Mouse (Mus musculus) retina, embryonic 14.5 days (tissue): Measurements from ENCODE around the gene Dlk2.

Experiments
- DNase-seq: peaks from one replicate; pipeline ENCODE4 v3.0.0-alpha.2; 2015; ENCODE audit warnings: low spot score

The Dlk2 gene

DNA sequence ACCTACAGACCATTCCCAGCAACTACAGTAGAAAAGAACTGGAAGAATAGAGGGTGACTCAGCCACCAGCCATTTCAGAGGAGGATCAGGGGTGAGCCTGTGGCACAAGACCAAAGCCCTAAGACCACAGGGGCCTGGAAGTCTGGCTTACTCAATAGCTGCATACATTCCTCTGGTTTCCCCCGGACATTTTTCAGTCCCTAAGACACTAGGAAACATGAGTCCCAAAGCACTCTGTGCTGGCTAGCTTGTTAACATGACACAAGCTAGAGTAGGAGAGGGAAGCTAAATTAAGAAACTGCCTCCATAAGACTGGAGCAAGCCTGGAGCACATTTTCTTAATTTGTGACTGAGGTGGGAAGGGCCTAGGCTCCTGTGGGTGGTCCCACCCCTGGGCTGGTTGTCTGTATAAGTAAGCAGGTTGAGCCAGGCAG lies 23.4 kb upstream of the Dlk2 start:
- DNase-seq = no peak

DNA sequence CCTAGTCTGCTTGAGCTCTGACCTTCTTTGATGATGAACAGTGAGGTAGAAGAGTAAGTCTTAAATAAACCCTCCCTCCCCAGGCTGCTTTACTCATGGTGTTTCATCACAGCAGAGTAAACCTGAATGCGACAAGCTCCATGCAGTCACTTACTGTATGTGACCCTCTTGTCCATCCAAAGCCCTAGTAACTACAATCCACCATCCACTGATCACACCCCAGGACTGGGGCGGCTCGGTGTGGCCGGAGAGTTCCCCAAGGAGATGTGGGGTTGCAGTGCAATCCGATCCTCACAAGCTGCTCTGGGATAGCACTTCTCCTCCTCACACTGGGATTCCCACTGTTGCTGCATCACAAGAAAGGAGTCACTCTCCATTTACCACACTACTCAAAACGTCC lies 22.8 kb upstream of the Dlk2 start:
- no peak for DNase-seq

DNA sequence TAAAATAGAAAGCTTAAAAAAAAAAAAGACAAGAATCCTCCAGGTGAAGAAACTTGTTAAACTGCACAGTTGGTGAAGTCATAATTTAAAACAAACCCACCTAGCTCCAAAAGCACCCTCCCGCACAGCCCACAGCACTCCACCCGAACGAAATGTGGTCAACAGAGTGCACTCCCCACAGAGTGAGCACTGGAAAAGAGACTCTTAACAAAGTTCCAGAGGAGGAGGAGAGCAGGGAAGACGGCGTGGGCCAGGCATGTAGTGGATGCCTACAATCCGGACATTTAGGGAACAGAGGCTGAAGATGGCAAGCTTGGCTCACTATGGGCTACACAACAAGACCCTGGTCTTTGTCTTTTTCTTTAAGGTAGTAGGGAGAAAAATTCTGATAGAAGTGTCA lies 22.2 kb upstream of the Dlk2 start:
- no peak for DNase-seq

DNA sequence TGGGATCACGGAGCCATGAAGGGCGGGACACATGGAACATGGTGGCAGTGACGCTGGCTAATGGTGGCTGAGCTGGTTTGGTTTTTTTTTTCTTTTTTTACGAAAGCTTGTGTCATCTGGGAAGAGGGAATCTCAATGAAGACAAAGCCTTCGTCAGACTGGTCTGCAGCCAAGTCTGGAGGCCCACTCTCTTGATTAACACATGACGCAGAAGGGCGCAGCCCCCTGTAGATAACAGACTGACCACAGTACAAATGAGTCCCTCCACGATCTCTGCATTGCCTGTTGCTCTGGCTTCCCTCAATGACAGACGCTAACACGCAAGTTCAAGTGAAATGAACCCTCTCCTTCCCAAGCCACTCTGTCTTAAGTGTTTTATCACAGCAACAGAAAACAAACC lies 21.7 kb upstream of the Dlk2 start:
- no peak for DNase-seq

DNA sequence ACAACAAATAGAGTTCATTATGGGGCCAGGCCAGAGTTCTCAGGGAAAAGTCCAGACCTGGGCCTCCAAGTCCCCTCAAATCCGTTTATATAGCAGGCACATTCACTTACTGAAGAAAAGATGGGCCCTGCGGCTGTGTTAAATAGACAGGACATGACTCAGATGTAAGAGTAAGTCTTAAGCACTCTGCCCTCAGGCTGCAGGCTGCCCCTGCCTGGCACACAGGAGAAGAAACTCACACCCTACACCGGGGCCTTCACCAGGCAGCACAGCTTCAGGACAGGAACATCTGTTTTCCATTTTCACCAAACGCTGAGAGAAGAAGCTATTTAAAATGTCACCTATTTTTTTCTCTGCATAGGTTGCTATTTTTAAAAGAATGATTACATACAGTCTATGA lies 19.6 kb upstream of the Dlk2 start:
- no peak for DNase-seq

DNA sequence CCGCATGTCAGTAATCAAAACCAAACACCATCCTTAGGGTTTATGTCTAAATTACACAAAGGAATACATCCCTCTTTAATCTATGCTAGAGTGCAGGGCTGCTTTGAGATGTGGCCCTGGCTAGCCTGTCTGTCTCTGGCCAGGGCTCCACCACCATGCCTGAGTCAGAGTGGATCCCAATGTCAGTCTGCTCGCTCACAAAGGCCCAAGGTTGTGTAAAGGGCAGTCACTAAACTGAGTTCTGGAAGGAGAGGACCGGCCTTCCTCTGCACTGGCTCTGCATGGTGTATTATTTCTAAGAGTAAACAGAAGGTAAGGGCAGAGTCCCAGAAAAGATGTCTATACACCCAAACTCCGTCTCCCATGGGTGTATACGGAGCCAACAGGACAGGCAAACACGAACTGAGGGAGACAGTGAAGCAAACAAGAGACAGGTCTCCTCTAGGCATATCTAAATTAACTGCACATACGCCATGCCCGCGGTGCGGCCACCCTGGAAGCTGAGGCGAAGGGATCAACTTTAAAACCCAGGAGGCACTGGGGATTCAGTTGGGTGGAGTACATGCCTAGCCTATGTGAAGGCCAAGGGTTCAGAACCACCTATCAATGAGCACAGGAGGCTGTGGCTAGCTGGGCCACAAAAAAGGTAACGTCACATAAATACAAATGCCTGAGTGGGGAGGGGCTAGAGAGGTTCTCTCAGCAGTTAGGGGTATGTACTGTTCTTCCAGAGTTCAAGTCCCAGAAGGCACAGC lies 19.0 kb upstream of the Dlk2 start:
- no peak for DNase-seq

DNA sequence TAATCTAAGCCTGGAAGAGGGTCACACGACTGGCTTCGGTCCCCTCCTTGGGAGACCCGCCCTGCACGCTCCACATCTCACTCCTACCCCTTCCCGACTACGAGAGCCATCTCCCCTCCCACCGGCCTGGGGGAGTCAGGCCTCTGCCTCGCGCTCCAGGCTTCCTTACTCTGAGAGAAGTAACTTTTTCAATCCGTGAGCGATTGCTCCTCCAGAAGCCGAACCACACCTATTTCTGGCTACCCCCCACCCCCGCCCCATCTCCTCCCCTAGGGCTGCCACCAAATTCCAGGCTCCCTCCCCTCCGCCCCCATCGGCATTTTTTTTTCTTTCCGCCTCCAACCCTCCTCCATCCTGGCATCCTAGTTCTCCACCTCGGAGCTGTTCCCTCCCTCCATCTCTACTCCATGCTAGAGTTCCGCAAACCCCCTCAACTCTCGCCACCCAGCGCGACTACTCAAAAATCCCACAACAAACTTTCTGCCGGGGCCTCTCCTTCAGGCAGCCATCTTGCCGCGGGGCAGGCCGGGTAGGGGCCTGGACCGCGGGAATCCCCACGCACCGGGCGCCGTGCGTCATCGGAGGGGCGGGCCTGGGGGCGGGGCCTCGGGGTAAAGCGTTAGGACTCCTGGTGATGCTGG lies 14.6 kb upstream of the Dlk2 start, which contains the start of gene Tjap1:
Gene Tjap1 (minus strand): TSS at position 544 of the 641 bp plus-strand sequence.
- peak; percentile 89 for DNase-seq

DNA sequence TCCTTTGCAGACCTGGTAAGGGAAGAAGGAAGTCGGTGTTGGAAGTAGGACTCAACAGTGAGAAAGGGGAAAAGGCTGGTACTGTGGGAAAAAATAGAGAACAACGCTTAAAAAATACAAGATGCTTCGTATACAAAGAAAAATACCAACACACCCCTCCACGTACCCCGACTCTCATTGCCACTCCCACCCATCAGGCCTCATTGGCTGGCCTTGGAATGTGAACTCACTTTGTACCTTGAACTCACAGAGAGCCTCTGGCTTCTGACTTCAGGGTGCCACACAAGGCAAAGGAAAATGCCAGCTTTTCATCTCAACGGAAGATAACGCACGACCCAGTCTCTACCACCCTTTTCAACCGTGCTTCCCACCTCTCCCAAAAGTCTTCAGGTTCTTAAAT lies 14.1 kb upstream of the Dlk2 start:
- DNase-seq = no peak

DNA sequence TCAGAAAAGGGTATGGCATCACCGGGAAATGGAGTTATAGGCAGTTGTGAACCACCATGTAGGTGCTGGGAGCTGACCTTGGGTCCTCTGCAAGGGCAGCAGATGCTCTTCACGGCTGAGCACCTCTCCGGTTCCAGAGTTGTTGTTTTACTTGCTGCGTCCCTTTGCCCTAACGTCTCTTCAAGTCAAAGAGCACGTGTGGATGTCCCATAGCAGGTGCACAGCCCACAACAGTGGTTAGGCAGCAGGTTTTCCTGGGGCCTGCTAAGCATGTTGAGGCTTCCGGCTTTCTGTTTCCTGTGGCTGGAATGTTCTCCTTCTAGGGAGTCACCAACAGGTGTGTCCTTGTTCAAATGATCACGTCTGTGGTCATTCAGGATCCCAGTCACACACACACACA lies 13.3 kb upstream of the Dlk2 start:
- DNase-seq = no peak

DNA sequence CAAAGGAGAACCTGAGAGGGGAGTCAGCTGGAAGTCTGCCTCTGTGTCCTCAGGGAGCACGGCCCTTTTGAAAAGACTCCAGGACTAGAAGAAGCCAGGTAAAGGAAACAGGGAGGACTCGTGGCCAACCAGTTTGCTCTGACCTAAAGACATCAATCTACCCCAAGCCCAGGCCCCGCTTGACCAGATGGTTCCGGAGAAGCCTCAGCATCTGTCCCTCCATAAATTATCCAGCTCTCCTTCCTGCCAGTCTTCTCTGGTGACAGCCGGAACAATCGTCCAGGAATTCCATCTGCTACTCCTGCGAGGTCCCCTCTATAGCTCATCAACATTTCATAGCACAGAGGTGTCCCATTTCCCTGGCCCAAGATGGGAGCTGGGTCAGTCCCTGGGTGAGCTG lies 12.6 kb upstream of the Dlk2 start:
- peak; percentile 40 for DNase-seq

DNA sequence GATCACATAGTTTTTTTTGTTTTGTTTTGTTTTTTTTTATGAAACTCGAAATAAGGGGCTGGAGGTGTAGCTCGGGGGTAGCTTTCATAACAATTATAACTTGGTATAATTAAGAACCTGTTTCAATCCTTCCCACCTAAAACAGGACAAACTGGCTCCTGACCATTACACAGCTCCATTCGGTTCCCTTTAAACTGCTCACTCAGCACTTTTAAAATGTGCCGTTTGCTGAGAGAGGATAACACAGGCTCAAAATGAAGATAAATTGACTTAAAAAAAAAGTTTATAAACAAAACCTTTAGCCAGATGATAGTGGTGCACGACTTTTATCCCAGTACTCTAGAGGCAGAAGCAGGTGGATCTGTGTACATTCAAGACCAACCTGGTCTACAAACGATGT lies 11.8 kb upstream of the Dlk2 start:
- DNase-seq = no peak

DNA sequence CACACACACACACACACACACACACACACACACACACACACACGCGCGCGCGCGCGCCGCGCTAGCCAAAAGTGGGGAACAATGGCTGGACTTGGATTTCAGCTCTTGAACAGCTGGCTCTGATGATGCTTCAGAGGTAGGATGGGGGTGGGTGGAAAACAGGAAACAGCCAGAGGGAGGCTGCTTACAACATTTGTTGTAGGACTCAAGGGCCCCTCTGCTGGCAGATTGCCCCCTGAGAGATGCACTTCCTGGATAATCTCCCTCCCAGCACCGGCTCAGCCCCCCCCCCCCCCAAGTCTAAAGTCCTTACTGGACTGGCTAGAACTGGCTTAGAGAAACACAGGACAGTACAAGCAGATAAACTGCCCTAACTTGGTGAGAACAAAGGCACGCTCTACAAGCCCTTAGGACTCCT lies 9.5 kb upstream of the Dlk2 start:
- no peak for DNase-seq

DNA sequence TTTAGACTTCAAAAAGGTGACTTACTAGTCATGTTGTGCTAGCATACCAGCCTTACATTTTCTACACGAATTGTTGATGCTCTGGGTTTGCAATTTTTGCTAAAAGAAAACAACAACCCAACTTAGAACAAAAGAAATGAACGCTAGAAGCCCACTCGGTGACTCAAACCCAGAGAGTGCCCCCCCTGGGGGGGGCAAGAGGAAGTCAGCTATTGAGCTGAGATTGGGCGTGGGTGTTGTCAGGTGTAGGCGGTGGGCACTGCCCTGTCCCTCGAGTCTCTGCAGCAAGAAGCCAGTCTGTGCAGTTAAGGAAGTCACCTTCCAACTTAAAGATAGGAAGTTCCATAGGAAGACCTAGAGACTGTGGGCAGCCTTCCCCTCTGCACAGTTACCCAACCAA lies 620 bp upstream of the Dlk2 start:
- DNase-seq = no peak

DNA sequence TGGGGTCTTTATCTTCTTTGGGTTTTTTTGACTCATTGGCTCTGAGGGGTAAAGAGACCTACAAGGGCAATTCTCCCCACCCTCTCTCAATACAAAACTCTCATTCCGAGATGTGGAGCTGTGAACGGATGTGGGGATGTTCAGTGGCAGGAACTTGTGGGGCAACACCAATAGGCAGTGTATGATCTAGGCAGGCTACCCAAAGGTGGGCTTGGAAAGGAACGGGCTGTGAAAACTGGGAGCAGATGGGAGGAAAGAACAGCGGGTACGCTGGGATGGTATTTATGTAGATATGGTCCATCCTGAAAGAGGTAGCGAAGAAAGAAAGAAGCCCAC lies 225 bp upstream of the Dlk2 start:
- DNase-seq = no peak

DNA sequence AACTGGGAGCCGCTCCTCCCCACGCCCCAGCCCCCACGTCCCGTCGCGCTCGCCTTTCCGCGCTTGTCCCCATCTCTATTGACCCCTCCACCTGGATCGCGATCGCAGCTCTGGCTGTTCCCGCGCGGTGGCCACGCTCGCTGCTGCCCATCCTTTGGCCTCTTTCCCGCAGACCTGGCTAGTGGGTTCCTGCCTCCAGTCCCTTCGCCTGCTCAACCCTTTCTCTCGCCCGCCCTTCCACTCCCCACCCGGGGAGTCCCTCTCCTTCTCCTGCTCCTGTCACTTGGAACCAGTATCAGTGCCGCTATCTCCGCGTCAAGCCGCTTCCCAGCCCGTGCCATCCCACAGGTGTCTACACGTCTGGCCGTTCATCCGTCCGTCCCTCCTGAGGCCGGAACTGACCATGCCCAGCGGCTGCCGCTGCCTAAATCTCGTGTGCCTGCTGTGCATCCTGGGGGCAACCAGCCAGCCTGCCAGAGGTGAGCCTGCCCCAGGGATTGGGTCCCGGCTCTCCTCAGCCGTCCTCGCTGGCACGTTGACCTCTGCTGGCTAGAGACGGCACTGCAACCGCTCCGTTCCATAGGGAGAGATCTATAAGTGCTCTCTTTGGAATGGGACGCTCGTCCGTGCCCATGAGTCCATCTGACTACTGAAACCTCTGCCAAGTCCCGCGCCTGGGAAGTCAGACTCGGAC lies 1.1 kb downstream of the Dlk2 start:
- DNase-seq = peak; percentile 94

DNA sequence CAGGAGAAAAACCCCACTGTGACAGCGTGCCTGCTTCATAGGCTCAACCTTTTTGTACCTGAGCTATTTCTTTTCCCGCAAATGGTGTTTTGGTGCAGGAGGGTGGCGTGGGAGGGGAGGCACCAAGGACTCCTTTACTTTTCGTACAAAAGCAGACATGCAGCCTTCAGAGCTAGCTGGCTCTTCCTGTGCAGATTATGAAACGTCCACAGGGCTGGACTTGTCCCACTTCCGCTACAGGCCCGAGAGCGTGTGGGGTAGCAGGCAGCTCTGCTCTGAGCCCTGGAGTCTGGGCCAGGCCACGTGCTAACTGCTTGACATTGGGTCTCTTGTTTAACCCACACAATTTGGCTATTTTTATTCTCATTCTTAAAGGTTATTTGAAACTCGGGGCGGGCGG lies 4.7 kb downstream of the Dlk2 start:
- DNase-seq = no peak

DNA sequence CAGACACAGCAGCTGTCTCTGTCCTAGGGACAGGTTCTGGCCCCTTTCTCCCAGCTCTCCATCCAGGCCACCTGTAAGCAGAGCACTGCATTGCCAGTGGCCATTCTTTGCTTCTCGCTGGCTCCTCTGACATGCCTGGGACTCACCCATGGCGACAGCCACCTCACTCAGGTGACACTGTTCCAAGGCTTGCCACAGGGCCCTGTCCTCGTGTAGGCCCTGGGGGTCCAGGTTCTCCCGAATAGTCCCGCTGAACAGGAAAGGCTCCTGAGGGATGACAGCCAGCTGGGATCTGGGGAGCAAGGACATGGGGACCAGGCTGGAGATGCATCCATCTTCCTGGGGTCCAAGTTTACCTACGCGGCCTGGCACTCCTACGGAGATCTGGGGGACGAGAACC lies 7.0 kb downstream of the Dlk2 start:
- DNase-seq = no peak

DNA sequence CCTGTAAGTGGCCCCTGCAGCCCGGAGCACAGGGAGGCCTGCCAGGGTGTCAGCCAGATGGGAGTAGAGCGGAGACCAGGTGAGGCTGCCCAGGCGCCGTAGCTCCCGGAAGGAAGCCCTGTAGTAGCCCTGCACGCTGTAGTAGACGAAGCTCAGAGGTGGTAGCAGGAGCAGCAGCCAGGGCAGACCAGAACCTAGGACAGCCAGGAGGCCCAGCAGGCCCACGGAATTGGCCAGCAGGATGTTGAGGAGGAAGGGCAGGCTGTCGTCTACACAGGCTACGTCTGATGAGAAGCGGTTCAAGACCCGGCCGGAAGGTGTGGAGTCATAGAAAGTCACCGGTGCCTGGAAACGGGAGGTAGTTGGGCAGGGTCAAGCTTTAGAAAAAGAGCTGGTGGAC lies 9.7 kb downstream of the Dlk2 start:
- no peak for DNase-seq

DNA sequence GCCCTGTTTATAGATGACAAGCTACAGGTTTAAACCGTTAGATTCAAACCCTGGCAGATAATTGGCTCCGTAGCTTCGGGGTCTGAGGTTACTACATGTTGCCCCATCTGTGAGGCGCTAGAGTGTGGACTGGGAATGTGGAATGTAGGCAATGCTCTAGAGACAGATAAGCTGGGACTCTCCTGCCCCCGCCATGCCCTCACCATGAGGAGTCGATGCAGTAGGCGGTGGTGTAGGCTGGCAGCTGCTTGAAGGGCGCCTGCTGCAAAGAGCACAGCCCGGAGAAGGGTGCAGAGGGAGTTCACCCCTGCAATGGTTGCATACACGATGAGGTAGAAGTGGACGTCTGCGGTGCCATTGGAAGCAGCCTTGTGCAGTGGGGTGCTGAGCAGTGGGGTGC lies 12.6 kb downstream of the Dlk2 start:
- no peak for DNase-seq

DNA sequence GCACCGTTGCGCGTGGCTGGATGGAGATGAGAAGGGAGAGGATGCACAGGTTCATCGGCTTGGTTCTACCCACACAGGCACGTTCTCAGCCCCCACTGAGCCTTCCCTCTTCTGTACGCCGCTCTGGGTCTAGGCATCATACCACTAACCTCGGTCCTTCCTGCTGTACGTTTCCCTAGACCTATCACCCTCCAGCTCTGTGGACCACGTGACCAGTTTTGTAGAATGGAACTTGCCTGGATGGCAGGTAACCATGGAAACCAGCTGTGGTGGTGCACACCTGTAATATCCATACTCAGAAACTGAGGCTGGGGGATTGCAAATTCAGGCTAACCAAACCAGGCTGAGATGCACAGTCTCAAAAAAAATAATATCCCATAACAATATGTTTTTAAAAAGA lies 13.3 kb downstream of the Dlk2 start:
- no peak for DNase-seq

DNA sequence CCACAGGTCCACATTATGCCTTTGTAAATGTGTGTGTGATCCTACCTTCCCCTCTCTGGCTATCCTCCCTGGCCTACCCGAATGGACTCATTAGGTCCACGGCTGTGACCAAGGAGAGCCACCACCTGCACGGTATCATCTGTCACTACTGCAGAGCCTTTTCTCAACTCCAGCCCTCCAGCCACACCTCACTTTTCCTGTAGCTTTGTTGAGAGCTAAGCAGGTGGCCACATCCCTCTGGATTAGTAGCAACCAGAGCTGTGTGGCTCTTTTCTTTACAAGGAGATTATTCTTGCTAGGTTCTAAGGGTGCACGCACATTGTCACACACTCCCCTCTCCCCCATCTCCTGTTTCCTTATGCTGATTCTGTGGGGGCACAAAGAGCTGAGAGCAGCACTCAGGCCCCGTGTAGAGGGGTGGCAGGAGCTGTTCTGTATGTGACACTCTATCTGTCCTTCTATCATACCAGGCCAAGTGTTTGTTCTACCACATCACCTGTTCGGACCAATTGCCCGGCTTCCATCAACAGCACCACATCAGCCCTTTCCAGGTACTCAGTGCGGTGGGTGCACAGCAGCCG lies 16.0 kb downstream of the Dlk2 start:
- DNase-seq = no peak

DNA sequence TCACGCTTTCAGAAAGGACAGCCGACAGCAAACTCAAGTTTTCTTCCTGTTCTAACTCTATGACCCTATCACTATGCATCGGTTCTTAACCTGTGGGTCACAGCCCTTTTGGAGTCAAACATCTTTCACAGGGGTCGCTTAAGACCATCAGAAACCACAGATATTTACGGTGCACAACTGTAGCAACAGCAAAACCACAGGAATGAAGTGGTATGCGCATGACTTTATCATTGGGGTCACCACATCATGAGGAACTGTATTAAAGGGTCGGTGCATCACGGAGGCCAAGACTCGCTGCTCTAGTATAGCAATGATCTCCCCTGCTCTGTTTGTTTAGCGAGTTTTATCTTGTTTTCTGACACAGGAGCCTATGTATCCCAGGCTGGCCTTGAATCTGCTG lies 18.6 kb downstream of the Dlk2 start:
- DNase-seq = no peak

DNA sequence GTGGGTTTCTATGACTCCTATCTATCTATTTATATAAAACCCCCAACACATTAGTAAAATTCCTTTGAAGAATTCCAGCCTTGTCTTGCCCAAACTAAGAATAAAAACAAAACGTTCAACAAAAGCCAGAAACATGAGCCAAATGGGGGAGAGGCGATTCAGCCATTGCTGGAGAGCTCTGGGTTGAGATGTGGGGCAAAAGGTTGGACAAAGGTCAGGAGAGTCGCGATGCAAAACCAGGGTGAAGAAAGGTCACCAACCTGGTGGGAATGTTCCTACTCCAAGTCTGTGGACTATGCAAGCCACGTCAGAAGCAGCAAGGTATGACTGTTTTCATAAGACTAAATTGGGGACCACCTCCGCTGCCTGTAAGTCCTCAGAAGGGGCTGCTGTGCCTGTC lies 23.3 kb downstream of the Dlk2 start:
- no peak for DNase-seq
